In genomic region chr11:21425480-21426101, GRCm38 (mm10) we compare ENCODE assay signal across 12 mouse cellular contexts. TPM values are rescaled to one million over a fixed set of nuclear protein-coding genes. Genes with fewer than 3 reads are reported as not detected.
DNase-seq lines count a peak whose midpoint lies in the region; ATAC-seq and TF ChIP-seq lines count a peak whose summit lies in the region.
"Had no signal": no experiment of that assay in that cellular context is flagged by ENCODE, and none has a peak within 500 bp of the region (broad histone marks: within the 10 kb centered on the region; RNA-seq: fewer than 3 reads in every experiment).

No protein-coding gene starts in this region.

- WGBS in thymus, adult 2 months: 62% methylated on average over 6 of the region's 6 CpGs
- 90% methylated on average over 6 of the region's 6 CpGs for WGBS in midbrain, embryonic 15.5 days

- no peak for TF ChIP-seq CTCF in thymus, adult 2 months (IDR thresholded peaks at IDR 0.05; ENCODE audit: borderline replicate concordance, control insufficient read depth, extremely low read depth, insufficient read depth, low read length, poor library complexity)

- no peaks in the 10 kb centered on the region for H3K9me3 ChIP-seq in midbrain, embryonic 15.5 days
- H3K9me3 ChIP-seq: neural tube, embryonic 13.5 days had no signal

- no peak overlapping the region for H3K27ac ChIP-seq in thymus, adult 2 months (ENCODE audit: control insufficient read depth, insufficient read depth, low read length)
- no peak overlapping the region for H3K27ac ChIP-seq in midbrain, embryonic 15.5 days
- H3K27ac ChIP-seq: neural tube, embryonic 13.5 days had no signal

- peaks cover 3% of the 10 kb centered on the region; the same call in 1 of the 2 replicates for H3K4me1 ChIP-seq in thymus, adult 2 months (replicated peaks; ENCODE audit: control insufficient read depth, insufficient read depth, low read length)
- H3K4me1 ChIP-seq in midbrain, embryonic 15.5 days: no peaks in the 10 kb centered on the region
- H3K4me1 ChIP-seq: neural tube, embryonic 13.5 days had no signal

- H3K9ac ChIP-seq in midbrain, embryonic 15.5 days: no peak overlapping the region
- H3K9ac ChIP-seq: lung, embryonic 14.5 days; neural tube, embryonic 13.5 days had no signal

- peak; percentile 85 for ATAC-seq in neutrophil, adult 5-6 weeks (ENCODE audit: extremely low read depth, insufficient number of reproducible peaks, low FRiP score, poor library complexity, severe bottlenecking)
- ATAC-seq in midbrain, embryonic 15.5 days (replicated peaks): no peak

- H3K36me3 ChIP-seq in thymus, adult 2 months (ENCODE audit: control insufficient read depth, insufficient read depth, low read length): no peaks in the 10 kb centered on the region
- no peaks in the 10 kb centered on the region for H3K36me3 ChIP-seq in midbrain, embryonic 15.5 days (replicated peaks)
- H3K36me3 ChIP-seq: neural tube, embryonic 13.5 days had no signal

- no peak overlapping the region for H3K4me2 ChIP-seq in midbrain, embryonic 15.5 days
- H3K4me2 ChIP-seq: lung, embryonic 14.5 days; neural tube, embryonic 13.5 days had no signal

- H3K27me3 ChIP-seq in thymus, adult 2 months (ENCODE audit: control insufficient read depth, insufficient read depth, low read length): no peaks in the 10 kb centered on the region
- H3K27me3 ChIP-seq in midbrain, embryonic 15.5 days (replicated peaks): no peaks in the 10 kb centered on the region
- H3K27me3 ChIP-seq: neural tube, embryonic 13.5 days had no signal

- H3K4me3 ChIP-seq in thymus, adult 2 months (ENCODE audit: control insufficient read depth, insufficient read depth, low read length): no peak overlapping the region
- no peak overlapping the region for H3K4me3 ChIP-seq in midbrain, embryonic 15.5 days
- H3K4me3 ChIP-seq: erythroblast, embryonic 14.5 days; neural tube, embryonic 13.5 days had no signal

- no peak for TF ChIP-seq POLR2A in thymus, adult 2 months (IDR thresholded peaks at IDR 0.05; ENCODE audit: control insufficient read depth, extremely low read depth, insufficient read depth, low read length, poor library complexity)

- peak; percentile 41 for DNase-seq in adrenal gland, adult 2 months
- no peak for DNase-seq in adrenal gland, adult 18-20 months (ENCODE audit: low spot score in 2 of 2)
- peak; percentile 34 for DNase-seq in kidney, adult 18-20 months
- DNase-seq in kidney, postnatal 4 days: no peak
- peak; percentile 12 for DNase-seq in thymus, adult 2 months
- no peak for DNase-seq in thymus, postnatal 0 days (ENCODE audit: low spot score)
- DNase-seq: cerebellum, adult 9-11 months; lung, embryonic 14.5 days had no signal

RNA-seq across cellular contexts. Expression of gene Ugp2, which starts 54.6 kb away (rescaled TPM):
- total RNA-seq in adrenal gland, adult 2 months (2021): 10 to 100 TPM; 66.2 to 84.6 TPM
- 0.60 and 1.1 TPM in 2 replicates for polyA plus RNA-seq in adrenal gland, adult 2 months (2012; rRNA removed)
- 100 to 1,000 TPM in 1 of 2 experiments, 10 to 100 TPM in 1; 99.2 to 169 TPM for total RNA-seq in adrenal gland, adult 18-20 months (2021)
- polyA plus RNA-seq in thymus, adult 2 months (2012; rRNA removed): 3.7 TPM in 2 replicates
- polyA plus RNA-seq in thymus, postnatal 0 days (2015; fragmentation: Nextera tagmentation; extraction: Ambion mirVana): 39.9 and 49.9 TPM in 2 replicates
- total RNA-seq in neutrophil, adult 5-6 weeks (2017): 93.1 and 96.5 TPM in 2 replicates
- polyA plus RNA-seq in midbrain, embryonic 15.5 days (2015; fragmentation: Nextera tagmentation; extraction: Ambion mirVana): 58.8 and 60.4 TPM in 2 replicates

Comparison
In these comparisons a context has a peak if more than half of its experiments do, and no peak if none do; other contexts are left out.
1. DNase-seq: peak in adrenal gland, adult 2 months (single experiment), kidney, adult 18-20 months (single experiment) and thymus, adult 2 months (single experiment); none in adrenal gland, adult 18-20 months (0 of 2), kidney, postnatal 4 days (0 of 2) and thymus, postnatal 0 days (single experiment).